In the genomic region with DNA sequence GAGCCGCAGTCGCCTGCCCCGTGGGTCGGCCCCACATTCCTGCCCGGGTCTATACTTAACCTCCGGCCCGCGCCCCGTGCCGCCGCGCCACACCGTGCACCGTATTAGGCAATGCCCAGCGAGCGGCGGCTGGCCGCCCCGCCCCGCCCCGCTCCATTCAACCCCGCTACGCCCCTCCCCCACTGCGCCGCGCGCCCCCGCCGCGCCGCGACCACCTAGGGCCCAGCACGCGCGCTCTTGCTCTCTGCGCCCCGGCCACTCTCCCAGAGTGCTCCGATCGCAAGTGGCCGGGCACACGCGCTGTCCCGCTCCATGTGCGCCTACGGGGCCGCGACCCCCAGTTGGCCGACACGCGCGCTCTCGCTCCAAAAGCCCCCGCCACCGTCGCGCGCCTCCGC, we compare ENCODE assay signal across 8 mouse cellular contexts. TPM values are rescaled to one million over a fixed set of nuclear protein-coding genes. Genes with fewer than 3 reads are reported as not detected.
A peak's percentile ranks its signal among the peaks of the same experiment; 100 is the strongest.
DNase-seq lines count a peak whose midpoint lies in the region; ATAC-seq and TF ChIP-seq lines count a peak whose summit lies in the region.

No protein-coding gene starts in this region.

- TF ChIP-seq EP300 in heart, adult 2 months (IDR thresholded peaks at IDR 0.05; ENCODE audit: insufficient read depth, low read depth, low read length): no peak

- intact Hi-C loops in heart, adult 2 months (cut with DNase I): loop anchor here (10.0 kb wide), 1 partner anchor 780 kb away; the partner anchor contains the start of gene Rsu1

- H3K9me3 ChIP-seq in embryonic facial prominence, embryonic 10.5 days: no peaks in the 10 kb centered on the region
- H3K9me3 ChIP-seq in neural tube, embryonic 15.5 days (replicated peaks): no peaks in the 10 kb centered on the region

- peak overlapping the region; percentile 78 for H3K4me2 ChIP-seq in neural tube, embryonic 15.5 days

- peak overlapping the region; percentile 79 for H3K4me3 ChIP-seq in thymus, adult 2 months (ENCODE audit: control insufficient read depth, insufficient read depth, low read length)
- H3K4me3 ChIP-seq in embryonic facial prominence, embryonic 10.5 days: peak overlapping the region; percentile 77
- H3K4me3 ChIP-seq in heart, adult 2 months: peak overlapping the region; percentile 79
- H3K4me3 ChIP-seq in lung, adult 2 months (replicated peaks; ENCODE audit: extremely low read depth, low read depth, low read length): peak overlapping the region; percentile 72
- peak overlapping the region; percentile 74 for H3K4me3 ChIP-seq in neural tube, embryonic 15.5 days (replicated peaks)

- peaks cover 13% of the 10 kb centered on the region for H3K4me1 ChIP-seq in thymus, adult 2 months (replicated peaks; ENCODE audit: control insufficient read depth, insufficient read depth, low read length)
- peaks cover 14% of the 10 kb centered on the region for H3K4me1 ChIP-seq in embryonic facial prominence, embryonic 10.5 days
- no peaks in the 10 kb centered on the region for H3K4me1 ChIP-seq in heart, adult 2 months (ENCODE audit: control insufficient read depth, insufficient read depth, low read length)
- no peaks in the 10 kb centered on the region for H3K4me1 ChIP-seq in lung, adult 2 months (ENCODE audit: control insufficient read depth, insufficient read depth, low read length)
- peaks cover 16% of the 10 kb centered on the region for H3K4me1 ChIP-seq in neural tube, embryonic 15.5 days

- TF ChIP-seq POLR2A in thymus, adult 2 months (IDR thresholded peaks at IDR 0.05; ENCODE audit: control insufficient read depth, extremely low read depth, insufficient read depth, low read length, poor library complexity): no peak
- no peak for TF ChIP-seq POLR2A in heart, adult 2 months (IDR thresholded peaks at IDR 0.05; ENCODE audit: insufficient read depth, low read depth, low read length)
- TF ChIP-seq POLR2A in lung, adult 2 months (IDR thresholded peaks at IDR 0.05; ENCODE audit: borderline replicate concordance, extremely low read depth, low read depth, low read length): no peak

- no peak overlapping the region for H3K27ac ChIP-seq in thymus, adult 2 months (ENCODE audit: control insufficient read depth, insufficient read depth, low read length)
- peak overlapping the region; percentile 93 for H3K27ac ChIP-seq in embryonic facial prominence, embryonic 10.5 days (replicated peaks)
- peak overlapping the region; percentile 88 for H3K27ac ChIP-seq in heart, adult 2 months
- peak overlapping the region; percentile 97 for H3K27ac ChIP-seq in neural tube, embryonic 15.5 days (replicated peaks)

- DNase-seq in thymus, adult 2 months: no peak
- no peak for DNase-seq in thymus, postnatal 0 days (ENCODE audit: low spot score)
- peak; percentile 90 for DNase-seq in embryonic facial prominence, embryonic 10.5 days (ENCODE audit: low spot score)
- peak; percentile 73 to 81 for DNase-seq in heart, adult 2 months
- DNase-seq in kidney, adult 11 months: peak; percentile 47
- peak; percentile 59 for DNase-seq in lung, adult 2 months
- peak; percentile 25 for DNase-seq in urinary bladder, postnatal 10 days (ENCODE audit: low spot score)

- H3K27me3 ChIP-seq in thymus, adult 2 months (ENCODE audit: control insufficient read depth, insufficient read depth, low read length): no peaks in the 10 kb centered on the region
- no peaks in the 10 kb centered on the region for H3K27me3 ChIP-seq in embryonic facial prominence, embryonic 10.5 days (replicated peaks; ENCODE audit: low read depth, poor library complexity, severe bottlenecking)
- no peaks in the 10 kb centered on the region for H3K27me3 ChIP-seq in heart, adult 2 months (ENCODE audit: control insufficient read depth, insufficient read depth, low read length)
- H3K27me3 ChIP-seq in neural tube, embryonic 15.5 days (replicated peaks): no peaks in the 10 kb centered on the region

- no peaks in the 10 kb centered on the region; the same call in 1 of the 2 replicates for H3K79me2 ChIP-seq in heart, adult 2 months (replicated peaks; ENCODE audit: control insufficient read depth, insufficient read depth, low read length)

- ATAC-seq in neural tube, embryonic 15.5 days (ENCODE audit: low FRiP score): peak; percentile 91

- no peaks in the 10 kb centered on the region for H3K36me3 ChIP-seq in thymus, adult 2 months (ENCODE audit: control insufficient read depth, insufficient read depth, low read length)
- H3K36me3 ChIP-seq in embryonic facial prominence, embryonic 10.5 days (replicated peaks): no peaks in the 10 kb centered on the region
- no peaks in the 10 kb centered on the region for H3K36me3 ChIP-seq in heart, adult 2 months (ENCODE audit: control insufficient read depth, insufficient read depth, low read length)
- H3K36me3 ChIP-seq in neural tube, embryonic 15.5 days: no peaks in the 10 kb centered on the region

- H3K9ac ChIP-seq in heart, adult 2 months (ENCODE audit: low read depth, low read length): peak overlapping the region; percentile 71
- peak overlapping the region; percentile 79 for H3K9ac ChIP-seq in neural tube, embryonic 15.5 days (replicated peaks)

- TF ChIP-seq CTCF in thymus, adult 2 months (IDR thresholded peaks at IDR 0.05; ENCODE audit: borderline replicate concordance, control insufficient read depth, extremely low read depth, insufficient read depth, low read length, poor library complexity): no peak
- no peak for TF ChIP-seq CTCF in heart, adult 2 months (IDR thresholded peaks at IDR 0.05)
- TF ChIP-seq CTCF in lung, adult 2 months (IDR thresholded peaks at IDR 0.05; ENCODE audit: insufficient read depth, low read length): no peak

- WGBS in thymus, adult 2 months: 1% methylated on average over 55 of the region's 58 CpGs
- under 1% methylated on average over 58 of the region's 58 CpGs for WGBS in embryonic facial prominence, embryonic 10.5 days
- 1% methylated on average over 54 of the region's 58 CpGs for WGBS in heart, adult 2 months
- under 1% methylated on average over 57 of the region's 58 CpGs for WGBS in lung, adult 2 months
- WGBS in neural tube, embryonic 15.5 days: under 1% methylated on average over 57 of the region's 58 CpGs

RNA-seq across cellular contexts. Expression of gene Hacd1, which starts 0.8 kb away (rescaled TPM):
- polyA plus RNA-seq in thymus, adult 2 months (2012; rRNA removed): 20.7 and 24.2 TPM in 2 replicates
- 45.0 and 49.2 TPM in 2 replicates for polyA plus RNA-seq in thymus, postnatal 0 days (2015; fragmentation: Nextera tagmentation; extraction: Ambion mirVana)
- 38.9 and 45.5 TPM in 2 replicates for polyA plus RNA-seq in embryonic facial prominence, embryonic 10.5 days (2016; fragmentation: Nextera tagmentation; extraction: Ambion mirVana)
- total RNA-seq in heart, adult 2 months (2021): 10 to 100 TPM; 69.3 to 71.0 TPM
- polyA plus RNA-seq in heart, adult 2 months (2012; rRNA removed): 95.8 and 170 TPM in 2 replicates
- polyA plus RNA-seq in lung, adult 2 months (2012; rRNA removed): 23.6 and 28.2 TPM in 2 replicates
- polyA plus RNA-seq in neural tube, embryonic 15.5 days (2015; fragmentation: Nextera tagmentation; extraction: Ambion mirVana): 91.7 and 102 TPM in 2 replicates

RNA-seq across cellular contexts. Expression of gene Stam, which starts 18.7 kb away (rescaled TPM):
- polyA plus RNA-seq in thymus, adult 2 months (2012; rRNA removed): 18.7 and 21.1 TPM in 2 replicates
- polyA plus RNA-seq in thymus, postnatal 0 days (2015; fragmentation: Nextera tagmentation; extraction: Ambion mirVana): 39.2 and 41.4 TPM in 2 replicates
- 78.2 and 86.8 TPM in 2 replicates for polyA plus RNA-seq in embryonic facial prominence, embryonic 10.5 days (2016; fragmentation: Nextera tagmentation; extraction: Ambion mirVana)
- total RNA-seq in heart, adult 2 months (2021): 10 to 100 TPM; 23.0 to 23.9 TPM
- polyA plus RNA-seq in heart, adult 2 months (2012; rRNA removed): 8.8 and 13.9 TPM in 2 replicates
- polyA plus RNA-seq in lung, adult 2 months (2012; rRNA removed): 13.7 and 15.3 TPM in 2 replicates
- 120 and 128 TPM in 2 replicates for polyA plus RNA-seq in neural tube, embryonic 15.5 days (2015; fragmentation: Nextera tagmentation; extraction: Ambion mirVana)

Comparison
In these comparisons a context has a peak if more than half of its experiments do, and no peak if none do; other contexts are left out.
1. DNase-seq: peak in embryonic facial prominence, embryonic 10.5 days (single experiment), heart, adult 2 months (2 of 2), kidney, adult 11 months (single experiment), lung, adult 2 months (single experiment) and urinary bladder, postnatal 10 days (single experiment); none in thymus, adult 2 months (single experiment) and thymus, postnatal 0 days (single experiment).
2. Peak in every context shown above with its lines, with median percentiles within 50 percentile points of each other: H3K4me3 ChIP-seq.